Mouse (Mus musculus) embryonic facial prominence, embryonic 12.5 days (tissue): ENCODE data around the gene Rars. TPM values are rescaled to one million over a fixed set of nuclear protein-coding genes. Genes with fewer than 3 reads are reported as not detected.

Experiments used
- ATAC-seq: fragments of 200-750 bp; cut with Nextera tagmentation; 2 replicates; pipeline ENCODE4 v1.8.0; 2017; ENCODE audit not compliant: insufficient number of reproducible peaks, insufficient read depth, low FRiP score, low TSS enrichment
- H3K27ac ChIP-seq: fragments of 300-500 bp; sonication (generic); 2 replicates; pipeline ENCODE4 v1.5.1; 2016; ENCODE audit warnings: mild to moderate bottlenecking
- H3K27me3 ChIP-seq: fragments of 300-500 bp; sonication (generic); 2 replicates; pipeline ENCODE4 v1.6.1; 2016; ENCODE audit warnings: mild to moderate bottlenecking, moderate library complexity
- H3K36me3 ChIP-seq: fragments of 300-500 bp; sonication (generic); 2 replicates; pipeline ENCODE4 v1.6.1; 2016; ENCODE audit warnings: mild to moderate bottlenecking
- H3K4me1 ChIP-seq: fragments of 300-500 bp; sonication (generic); 2 replicates; pipeline ENCODE4 v1.6.1; 2016
- H3K4me2 ChIP-seq: fragments of 300-500 bp; sonication (generic); replicated peaks from 2 replicates; pipeline ENCODE4 v1.6.1; 2016; ENCODE audit warnings: mild to moderate bottlenecking, moderate library complexity
- H3K4me3 ChIP-seq: fragments of 300-500 bp; sonication (generic); 2 replicates; pipeline ENCODE4 v1.5.1; 2016; ENCODE audit warnings: mild to moderate bottlenecking
- H3K9ac ChIP-seq: fragments of 300-500 bp; sonication (generic); 2 replicates; pipeline ENCODE4 v1.6.1; 2016; ENCODE audit warnings: mild to moderate bottlenecking, moderate library complexity
- H3K9me3 ChIP-seq: fragments of 300-500 bp; sonication (generic); 2 replicates; pipeline ENCODE4 v1.6.1; 2016; ENCODE audit warnings: mild to moderate bottlenecking, moderate library complexity
- WGBS: fragments of 180-500 bp; shearing (Covaris S2); methylation state at CpG from one replicate; pipeline ENCODE4 v1.1.7; 2016; 5-methylcytosine and 5-hydroxymethylcytosine counted together
- microRNA counts: library from miRNA; unstranded; fragments of <30 nt; microRNA quantifications from one replicate; lab custom pipeline; 2017
- microRNA-seq: library from miRNA; unstranded; fragments of <30 nt; microRNA quantifications from one replicate; pipeline ENCODE4, GENCODE M21; 2017
- polyA plus RNA-seq: library from polyadenylated mRNA; unstranded; fragments of >200 nt; fragmentation: Nextera tagmentation; extraction: Ambion mirVana; gene quantifications from 2 replicates; pipeline ENCODE4 v1.2.1, GENCODE M21; 2016

Rars gene
- polyA plus RNA-seq, 1 experiment from 2014 or later = 88.0 TPM

GRCm38 (mm10) chr11:35760627-35761003 lies 73.7 kb downstream of the Rars start:
- H3K9me3 ChIP-seq = no peaks in the 10 kb centered on the region
- H3K4me1 ChIP-seq = no peaks in the 10 kb centered on the region
- H3K4me3 ChIP-seq = no peak overlapping the region
- WGBS = 90% methylated on average over 4 of the region's 4 CpGs
- H3K4me2 ChIP-seq = no peak overlapping the region
- no peaks in the 10 kb centered on the region for H3K36me3 ChIP-seq
- H3K27me3 ChIP-seq = no peaks in the 10 kb centered on the region
- no peak overlapping the region for H3K27ac ChIP-seq
- peak; percentile 56; the same call in 1 of the 2 replicates for ATAC-seq
- H3K9ac ChIP-seq = no peak overlapping the region

- no peak overlapping the region for H3K9ac ChIP-seq
- WGBS = 83% methylated on average over 7 of the region's 7 CpGs
- ATAC-seq = no peak
Measured at GRCm38 (mm10) chr11:35760001-35760626, 74.2 kb downstream of the Rars start.

More at GRCm38 (mm10) chr11:35760001-35760626, 74.2 kb downstream of the Rars start:
- Histone ChIP-seq H3K4me3 (no peak overlapping the region), H3K4me2 (no peak overlapping the region), H3K36me3 (no peaks in the 10 kb centered on the region), H3K4me1 (no peaks in the 10 kb centered on the region), H3K27ac (no peak overlapping the region), H3K27me3 (no peaks in the 10 kb centered on the region), H3K9me3 (no peaks in the 10 kb centered on the region)

MicroRNAs encoded within 50 kb of the gene (microRNA counts, 519-probe panel; counts per million panel counts)
- 5,975 counts per million, percentile 94 among the panel's probes with 10 or more counts for microRNA mmu-miR-103 (lab: Ali Mortazavi, UCI)

Small RNAs within 50 kb of the gene (microRNA-seq; reads per million reads assigned to microRNA genes)
- gene Mir103-1 = 6.4 reads per million, percentile 22 among the genes with 10 or more reads in this experiment

Other genes starting within 250 kb of the Rars start
- gene Pank3, start 65.0 kb downstream of the Rars start, polyA plus RNA-seq = 21.2 and 23.1 TPM in 2 replicates
- gene Fbll1, start 35.6 kb downstream of the Rars start, polyA plus RNA-seq = 1.3 and 1.5 TPM in 2 replicates
- gene Wwc1, start 146.0 kb upstream of the Rars start, polyA plus RNA-seq = 5.7 and 7.8 TPM in 2 replicates